Mouse (Mus musculus) CH12.LX (cell line): ENCODE results near the gene Trove2. TPM values are rescaled to one million over a fixed set of nuclear protein-coding genes. Genes with fewer than 3 reads are reported as not detected.

Source experiments
- DNase-seq: peaks from one replicate; pipeline ENCODE4 v3.0.0-alpha.2; 2013; ENCODE audit errors: extremely low read depth
- H3K27ac ChIP-seq: 2 replicates; pipeline ENCODE4 v1.5.1; 2012; ENCODE audit warnings: low read depth, mild to moderate bottlenecking, control low read depth, moderate library complexity; ENCODE audit not compliant: insufficient read depth
- H3K27me3 ChIP-seq: replicated peaks from 2 replicates; pipeline ENCODE3; 2012; ENCODE audit warnings: inconsistent platforms
- H3K36me3 ChIP-seq, 2 experiments: replicated peaks in 1 of 2; 2 replicates each; pipeline versions ENCODE3 to v1.6.1; 2012; ENCODE audit warnings: inconsistent platforms in 1 of 2, low read length in 1 of 2, mild to moderate bottlenecking in 1 of 2, mixed read lengths in 1 of 2, moderate library complexity in 1 of 2; ENCODE audit not compliant: control insufficient read depth in 1 of 2, insufficient read depth in 1 of 2
- H3K4me1 ChIP-seq, 2 experiments: 2 replicates each; pipeline ENCODE4 v1.6.1; 2012; ENCODE audit warnings: inconsistent platforms in 1 of 2, moderate library complexity in 1 of 2; ENCODE audit not compliant: insufficient read depth in 2 of 2, control insufficient read depth in 1 of 2
- H3K4me2 ChIP-seq: 2 replicates; pipeline ENCODE4 v1.6.1; 2012; ENCODE audit warnings: low read depth, mild to moderate bottlenecking, control low read depth; ENCODE audit not compliant: poor library complexity, insufficient read depth, severe bottlenecking
- H3K4me3 ChIP-seq, 3 experiments: fragments of 150-350 bp in 1 of 3; sonication (generic) in 1 of 3; replicated peaks in 1 of 3; 2 replicates each; pipeline versions ENCODE3 to v1.5.1; 2011 to 2012; ENCODE audit warnings: low read depth in 2 of 3, low read length in 2 of 3, mild to moderate bottlenecking in 2 of 3, moderate library complexity in 2 of 3, control low read depth in 1 of 3, improper control_type of control experiment in 1 of 3, inconsistent platforms in 1 of 3, mixed read lengths in 1 of 3; ENCODE audit not compliant: poor library complexity in 1 of 3
- H3K79me2 ChIP-seq: replicated peaks from 2 replicates; pipeline ENCODE4 v1.6.1; 2012; ENCODE audit warnings: mild to moderate bottlenecking, moderate library complexity; ENCODE audit not compliant: control insufficient read depth, poor library complexity, insufficient read depth, severe bottlenecking; ENCODE audit errors: extremely low read depth
- H3K9ac ChIP-seq: 2 replicates; pipeline ENCODE4 v1.6.1; 2012; ENCODE audit warnings: low read depth, mild to moderate bottlenecking, control low read depth, moderate library complexity; ENCODE audit not compliant: insufficient read depth
- H3K9me3 ChIP-seq: replicated peaks from 2 replicates; pipeline ENCODE3; 2012; ENCODE audit warnings: low read length, inconsistent platforms, mixed read lengths
- CHD1 ChIP-seq: IDR thresholded peaks from 2 replicates; pipeline ENCODE4 v1.6.1; 2012; ENCODE audit warnings: low read depth, low read length, improper control_type of control experiment, inconsistent platforms
- CHD2 ChIP-seq: IDR thresholded peaks from 2 replicates; pipeline ENCODE4 v1.6.1; 2011; ENCODE audit warnings: low read length, improper control_type of control experiment
- E2F4 ChIP-seq: IDR thresholded peaks from 2 replicates; pipeline ENCODE4 v1.6.1; 2011; ENCODE audit warnings: low read depth, low read length, improper control_type of control experiment; ENCODE audit not compliant: insufficient replicate concordance
- HCFC1 ChIP-seq: IDR thresholded peaks from 2 replicates; pipeline ENCODE4 v1.6.1; 2012; ENCODE audit warnings: low read depth, mild to moderate bottlenecking, inconsistent platforms, low read length, improper control_type of control experiment
- JUND ChIP-seq: conservative IDR thresholded peaks from 2 replicates; pipeline ENCODE4 v1.6.1; 2011; ENCODE audit warnings: low read depth, low read length, improper control_type of control experiment
- KAT2A ChIP-seq: IDR thresholded peaks from 2 replicates; pipeline ENCODE4 v1.6.1; 2012; ENCODE audit warnings: low read length, improper control_type of control experiment, inconsistent platforms; ENCODE audit not compliant: insufficient replicate concordance
- MAFK ChIP-seq: IDR thresholded peaks from 2 replicates; pipeline ENCODE4 v1.6.1; 2011; ENCODE audit warnings: low read length, improper control_type of control experiment; ENCODE audit not compliant: insufficient replicate concordance
- MAX ChIP-seq: IDR thresholded peaks from 2 replicates; pipeline ENCODE4 v1.6.1; 2011; ENCODE audit warnings: low read length, improper control_type of control experiment
- MAZ ChIP-seq: IDR thresholded peaks from 2 replicates; pipeline ENCODE4 v1.6.1; 2012; ENCODE audit warnings: low read depth, mild to moderate bottlenecking, inconsistent platforms, low read length, improper control_type of control experiment, moderate library complexity
- MXI1 ChIP-seq: IDR thresholded peaks from 2 replicates; pipeline ENCODE4 v1.6.1; 2011; ENCODE audit warnings: mild to moderate bottlenecking, low read depth, low read length, improper control_type of control experiment
- NELFE ChIP-seq: IDR thresholded peaks from 2 replicates; pipeline ENCODE4 v1.6.1; 2011; ENCODE audit warnings: low read depth, low read length, improper control_type of control experiment
- NRF1 ChIP-seq: IDR thresholded peaks from 2 replicates; pipeline ENCODE4 v1.6.1; 2014; ENCODE audit warnings: low read depth, mild to moderate bottlenecking, inconsistent platforms, low read length, improper control_type of control experiment, moderate library complexity
- PAX5 ChIP-seq: IDR thresholded peaks from 2 replicates; pipeline ENCODE4 v1.6.1; 2012; ENCODE audit warnings: low read length, inconsistent platforms, mixed read lengths
- POLR2A ChIP-seq: IDR thresholded peaks from 2 replicates; pipeline ENCODE4 v1.6.1; 2011; ENCODE audit warnings: low read depth, mild to moderate bottlenecking, improper control_type of control experiment, low read length
- RAD21 ChIP-seq: IDR thresholded peaks from 2 replicates; pipeline ENCODE4 v1.6.1; 2011; ENCODE audit warnings: low read depth, mild to moderate bottlenecking, low read length, improper control_type of control experiment, moderate library complexity
- TCF12 ChIP-seq: IDR thresholded peaks from 2 replicates; pipeline ENCODE4 v1.6.1; 2014; ENCODE audit warnings: low read depth, mild to moderate bottlenecking, inconsistent platforms, low read length, improper control_type of control experiment
- USF2 ChIP-seq: conservative IDR thresholded peaks from 2 replicates; pipeline ENCODE4 v1.6.1; 2011; ENCODE audit warnings: low read depth, low read length, improper control_type of control experiment
- ZC3H11A ChIP-seq: IDR thresholded peaks from 2 replicates; pipeline ENCODE4 v1.6.1; 2012; ENCODE audit warnings: low read depth, mild to moderate bottlenecking, inconsistent platforms, low read length, improper control_type of control experiment
- ZKSCAN1 ChIP-seq: IDR thresholded peaks from 2 replicates; pipeline ENCODE4 v1.6.1; 2012; ENCODE audit warnings: low read depth, inconsistent platforms, low read length, improper control_type of control experiment, borderline replicate concordance
- ZNF384 ChIP-seq: IDR thresholded peaks from 2 replicates; pipeline ENCODE4 v1.6.1; 2012; ENCODE audit warnings: low read depth, low read length, improper control_type of control experiment, inconsistent platforms
- dilution Hi-C: fragments of 300-500 bp; cut with MboI; formaldehyde crosslinking; loops from 2 replicates; pipeline ENCODE4 v1.14.3; 2020; ENCODE audit warnings: low sequenced_read_pairs; ENCODE audit not compliant: extremely low pct_unique_long_range_greater_than_20kb, extremely low pct_ligation_motif_present
- in situ Hi-C: fragments of 300-500 bp; cut with MboI; formaldehyde crosslinking; loops from 3 replicates; pipeline ENCODE4 v1.14.3; 2019; ENCODE audit warnings: low sequenced_read_pairs, low pct_ligation_motif_present, low pct_unique_long_range_greater_than_20kb, mixed read lengths
- polyA plus RNA-seq: library from polyadenylated mRNA; unstranded; fragments of >175 nt; gene quantifications from 2 replicates; pipeline ENCODE4 v1.2.1, GENCODE M21; 2012; ENCODE audit warnings: low read depth; ENCODE audit not compliant: insufficient read length
- total RNA-seq, 2 experiments: library from RNA; depleted of rRNA; stranded (reverse); fragments of 300-350 nt in 1 of 2; fragments of >200 nt in 1 of 2; gene quantifications; 2 replicates each; pipeline ENCODE4 v1.2.3; 2012 to 2014

The Trove2 gene
- total and polyA plus RNA-seq, 3 experiments: 3.8 to 7.5 (median 6.6) TPM

GRCm38 (mm10) chr1:143709966-143710626 is 66.8 kb downstream of the Trove2 start:
- no peak overlapping the region for H3K4me3 ChIP-seq
- TF ChIP-seq ZKSCAN1 (no peak), NRF1 (no peak), ZC3H11A (no peak), MAZ (no peak), MAX (no peak), CHD1 (no peak), PAX5 (no peak), POLR2A (no peak), RAD21 (no peak), HCFC1 (no peak), MAFK (no peak), E2F4 (no peak), JUND (no peak), CHD2 (no peak), MXI1 (no peak), NELFE (no peak), ZNF384 (no peak)
- no peak overlapping the region for H3K4me2 ChIP-seq
- H3K27me3 ChIP-seq: peaks cover 13% of the 10 kb centered on the region
- no peaks in the 10 kb centered on the region for H3K9me3 ChIP-seq
- no peak for DNase-seq
- in situ Hi-C loops: no loop called here
- no peak overlapping the region for H3K27ac ChIP-seq
- H3K79me2 ChIP-seq: no peaks in the 10 kb centered on the region
- dilution Hi-C loops: no loop called here
- H3K9ac ChIP-seq: no peak overlapping the region
- no peaks in the 10 kb centered on the region for H3K36me3 ChIP-seq
- peaks cover 0 to 4% of the 10 kb centered on the region in 2 experiments; a peak in 1 of 4 replicates for H3K4me1 ChIP-seq

- Histone ChIP-seq H3K9me3 (no peaks in the 10 kb centered on the region), H3K4me1 (peaks cover 0 to 4% of the 10 kb centered on the region in 2 experiments; a peak in 1 of 4 replicates), H3K4me2 (peak overlapping the region; percentile 46; the same call in 1 of the 2 replicates), H3K36me3 (no peaks in the 10 kb centered on the region), H3K79me2 (no peaks in the 10 kb centered on the region), H3K9ac (no peak overlapping the region; the same call in 1 of the 2 replicates), H3K4me3 (no peak overlapping the region), H3K27ac (no peak overlapping the region), H3K27me3 (peaks cover 19% of the 10 kb centered on the region)
- dilution Hi-C loops: no loop called here
- in situ Hi-C loops: no loop called here
- DNase-seq: no peak
- no peak for TF ChIP-seq USF2
- TF ChIP-seq TCF12: no peak
- no peak for TF ChIP-seq KAT2A
- no peak for TF ChIP-seq CHD2
These were observed 68.5 kb downstream of the Trove2 start for GRCm38 (mm10) chr1:143708361-143708760.
